Mouse (Mus musculus) bone marrow macrophage, adult 2 months (primary cell): ENCODE data around the gene Kif3c.

ENCODE experiments used
- CTCF ChIP-seq: IDR thresholded peaks from 2 replicates; pipeline ENCODE4 v1.5.1; 2012; ENCODE audit warnings: low read depth, mild to moderate bottlenecking, low read length, moderate library complexity
- POLR2A ChIP-seq: IDR thresholded peaks from 2 replicates; pipeline ENCODE4 v1.6.1; 2012; ENCODE audit warnings: mild to moderate bottlenecking, low read depth, low read length, borderline replicate concordance

DNA sequence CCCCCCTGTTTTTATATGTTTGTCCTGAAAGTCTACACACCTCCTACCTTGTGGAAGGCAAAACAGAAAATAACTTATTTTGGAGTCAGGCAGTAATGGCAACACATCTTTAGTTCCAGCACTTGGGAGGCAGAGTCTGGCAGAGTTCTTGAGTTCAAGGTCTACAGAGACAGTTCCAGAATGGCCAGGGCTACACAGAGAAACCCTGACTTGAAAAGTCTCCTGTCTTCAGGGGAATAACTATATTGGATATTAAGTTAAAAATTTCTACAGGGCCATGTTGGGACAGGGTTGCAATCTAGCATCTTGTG is 65.5 kb downstream of the Kif3c start:
- TF ChIP-seq CTCF, result no peak
- TF ChIP-seq POLR2A, result no peak
